Mouse (Mus musculus) stomach, postnatal 0 days (tissue): ENCODE data around the gene Trmt1. TPM values are rescaled to one million over a fixed set of nuclear protein-coding genes. Genes with fewer than 3 reads are reported as not detected.

Source experiments
- ATAC-seq: fragments of 200-750 bp; cut with Nextera tagmentation; 2 replicates; pipeline ENCODE4 v1.8.0; 2017; ENCODE audit not compliant: low FRiP score, low TSS enrichment
- DNase-seq: peaks from one replicate; pipeline ENCODE4 v3.0.0-alpha.2; 2016; ENCODE audit warnings: low spot score
- H3K27ac ChIP-seq: fragments of 300-500 bp; sonication (generic); replicated peaks from 2 replicates; pipeline ENCODE4 v1.5.1; 2014; ENCODE audit warnings: mild to moderate bottlenecking, control low read depth
- H3K27me3 ChIP-seq: fragments of 300-500 bp; sonication (generic); 2 replicates; pipeline ENCODE4 v1.6.1; 2014; ENCODE audit warnings: low read length; ENCODE audit not compliant: control insufficient read depth, insufficient read depth
- H3K36me3 ChIP-seq: fragments of 300-500 bp; sonication (generic); 2 replicates; pipeline ENCODE4 v1.6.1; 2014; ENCODE audit warnings: low read length, mixed read lengths; ENCODE audit not compliant: control insufficient read depth, insufficient read depth
- H3K4me1 ChIP-seq: fragments of 300-500 bp; sonication (generic); replicated peaks from 2 replicates; pipeline ENCODE4 v1.6.1; 2014; ENCODE audit warnings: antibody characterized with exemption; ENCODE audit not compliant: control insufficient read depth, insufficient read depth
- H3K4me2 ChIP-seq: fragments of 300-500 bp; sonication (generic); replicated peaks from 2 replicates; pipeline ENCODE4 v1.6.1; 2014; ENCODE audit warnings: low read depth, mild to moderate bottlenecking, control low read depth, moderate library complexity
- H3K4me3 ChIP-seq: fragments of 300-500 bp; sonication (generic); 2 replicates; pipeline ENCODE4 v1.5.1; 2014; ENCODE audit warnings: low read depth, low read length, control low read depth
- H3K9ac ChIP-seq: fragments of 300-500 bp; sonication (generic); 2 replicates; pipeline ENCODE4 v1.6.1; 2014; ENCODE audit warnings: mild to moderate bottlenecking, low read length, control low read depth, mixed read lengths
- H3K9me3 ChIP-seq: fragments of 300-500 bp; sonication (generic); 2 replicates; pipeline ENCODE4 v1.6.1; 2016; ENCODE audit warnings: low read length; ENCODE audit not compliant: control insufficient read depth
- CTCF ChIP-seq: IDR thresholded peaks from 2 replicates; pipeline ENCODE4 v1.5.1; 2016; ENCODE audit warnings: antibody characterized with exemption, low read depth, mild to moderate bottlenecking, moderate library complexity
- EP300 ChIP-seq: optimal IDR thresholded peaks from 2 replicates; pipeline ENCODE3; 2016; ENCODE audit warnings: antibody characterized with exemption
- WGBS: fragments of 180-500 bp; shearing (Covaris S2); extraction: QIAGEN DNeasy Blood & Tissue Kit; methylation state at CpG from one replicate; pipeline ENCODE4 v1.1.7; 2014; 5-methylcytosine and 5-hydroxymethylcytosine counted together
- polyA plus RNA-seq: library from polyadenylated mRNA; unstranded; fragments of >200 nt; fragmentation: Nextera tagmentation; extraction: Ambion mirVana; gene quantifications from 2 replicates; pipeline ENCODE4 v1.2.1, GENCODE M21; 2015

Gene Trmt1
- polyA plus RNA-seq, 1 experiment from 2014 or later: 45.1 TPM

DNA sequence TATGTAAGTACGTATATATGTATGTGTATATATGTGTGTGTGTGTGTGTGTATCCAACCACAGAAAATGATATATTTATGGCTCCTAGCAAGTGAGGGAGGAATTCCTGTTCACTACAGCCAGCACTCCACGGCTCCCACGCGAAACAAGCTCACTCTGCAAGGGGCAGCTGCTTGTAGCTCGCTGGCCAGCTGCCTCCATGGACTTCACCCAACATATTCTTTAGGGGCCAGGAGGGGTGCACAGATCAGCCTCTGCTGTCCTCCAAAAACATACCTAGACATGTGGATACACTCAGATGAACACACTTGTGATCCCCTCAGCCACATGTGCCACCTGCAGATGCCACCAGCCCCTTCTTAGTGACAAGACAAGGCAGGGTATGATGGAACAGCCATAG, 46.4 kb downstream of the Trmt1 start:
- no peaks in the 10 kb centered on the region; the same call in 1 of the 2 replicates for H3K36me3 ChIP-seq
- H3K4me1 ChIP-seq: peaks cover 27% of the 10 kb centered on the region
- H3K9me3 ChIP-seq: no peaks in the 10 kb centered on the region
- H3K27me3 ChIP-seq: no peaks in the 10 kb centered on the region
- WGBS: 47% methylated on average over 5 of the region's 5 CpGs
- no peak for ATAC-seq
- DNase-seq: no peak
- peak overlapping the region; percentile 88 for H3K27ac ChIP-seq
- no peak overlapping the region for H3K4me2 ChIP-seq
- peak overlapping the region; percentile 27; the same call in 1 of the 2 replicates for H3K9ac ChIP-seq
- H3K4me3 ChIP-seq: no peak overlapping the region
- TF ChIP-seq CTCF (no peak), EP300 (no peak)

DNA sequence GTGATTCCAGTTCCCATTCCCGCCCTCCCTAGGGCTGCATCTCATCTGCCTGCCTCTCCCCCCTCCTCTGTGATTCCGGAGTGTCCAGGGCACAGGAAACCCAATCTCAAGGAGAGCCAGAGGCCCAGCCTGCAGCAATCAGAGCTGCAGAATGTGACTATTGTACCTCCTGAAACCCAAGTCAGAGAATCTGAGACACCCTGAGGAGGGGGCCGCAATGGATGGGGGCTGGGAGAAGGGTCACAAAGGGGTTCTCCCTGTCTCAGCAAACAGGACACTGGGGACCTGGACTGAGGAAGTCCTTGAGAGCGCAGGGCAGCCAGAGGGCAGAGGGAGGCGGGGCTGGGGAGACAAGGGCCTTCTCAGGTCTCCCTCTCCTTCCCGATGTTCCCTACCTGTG, 46.9 kb downstream of the Trmt1 start:
- Histone ChIP-seq H3K36me3 (no peaks in the 10 kb centered on the region; the same call in 1 of the 2 replicates), H3K9ac (peak overlapping the region; percentile 27; the same call in 1 of the 2 replicates), H3K27me3 (no peaks in the 10 kb centered on the region), H3K27ac (peak overlapping the region; percentile 88), H3K4me2 (no peak overlapping the region), H3K9me3 (no peaks in the 10 kb centered on the region), H3K4me1 (peaks cover 30% of the 10 kb centered on the region), H3K4me3 (no peak overlapping the region)
- DNase-seq (peak; percentile 56), ATAC-seq (no peak)
- 52% methylated on average over 6 of the region's 6 CpGs for WGBS
- TF ChIP-seq EP300 (no peak), CTCF (no peak)

DNA sequence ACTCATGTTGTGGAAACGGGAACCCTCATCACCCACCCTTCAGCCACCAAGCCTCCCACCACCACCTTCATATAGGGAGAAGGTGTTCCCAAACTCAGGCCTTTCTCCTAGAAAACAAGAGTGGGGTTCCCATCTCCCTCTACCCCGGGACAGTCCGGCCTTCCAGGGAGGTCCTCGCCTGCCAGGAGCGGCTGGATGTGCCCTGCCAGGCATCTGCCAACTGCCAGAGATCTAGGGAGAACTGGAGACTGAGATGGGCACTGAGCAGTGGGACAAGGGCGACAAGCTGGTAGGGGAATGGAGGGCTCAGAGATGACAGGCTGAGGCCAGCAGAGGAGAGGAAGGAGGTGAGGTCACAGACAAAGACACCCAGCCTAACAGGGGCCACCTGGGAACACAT, 47.9 kb downstream of the Trmt1 start:
- TF ChIP-seq CTCF (no peak), EP300 (no peak)
- H3K4me2 ChIP-seq: no peak overlapping the region
- H3K27ac ChIP-seq: no peak overlapping the region
- ATAC-seq (no peak), DNase-seq (no peak)
- no peak overlapping the region for H3K4me3 ChIP-seq
- peaks cover 30% of the 10 kb centered on the region for H3K4me1 ChIP-seq
- no peaks in the 10 kb centered on the region; the same call in 1 of the 2 replicates for H3K36me3 ChIP-seq
- H3K9ac ChIP-seq: no peak overlapping the region
- no peaks in the 10 kb centered on the region for H3K27me3 ChIP-seq
- WGBS: 83% methylated on average over 6 of the region's 6 CpGs
- H3K9me3 ChIP-seq: no peaks in the 10 kb centered on the region

DNA sequence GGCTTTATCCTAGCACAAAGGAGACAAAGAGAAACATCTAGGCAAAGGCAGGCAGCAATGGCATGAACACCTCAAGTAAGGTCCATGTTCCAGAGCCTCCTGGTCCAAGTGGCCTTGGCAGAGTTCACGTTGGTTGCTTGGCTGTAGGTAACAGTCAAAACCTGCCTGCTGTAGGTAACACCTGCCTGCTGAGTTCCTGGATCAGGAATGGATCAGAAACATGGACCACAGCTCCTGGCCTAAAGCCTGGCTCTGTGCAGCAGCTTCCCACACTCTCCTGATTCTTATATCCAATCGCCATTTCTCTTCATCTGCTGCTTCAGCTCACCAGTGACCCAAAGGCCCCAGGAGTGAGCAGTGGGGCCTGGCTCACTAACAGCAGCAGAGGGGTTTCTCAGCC, 48.6 kb downstream of the Trmt1 start:
- no peak overlapping the region for H3K9ac ChIP-seq
- H3K4me3 ChIP-seq: no peak overlapping the region
- no peak for ATAC-seq
- H3K36me3 ChIP-seq: no peaks in the 10 kb centered on the region; the same call in 1 of the 2 replicates
- H3K4me1 ChIP-seq: peaks cover 30% of the 10 kb centered on the region
- no peak overlapping the region for H3K27ac ChIP-seq
- no peak for DNase-seq
- 85% methylated on average over 2 of the region's 2 CpGs for WGBS
- no peak overlapping the region for H3K4me2 ChIP-seq
- H3K9me3 ChIP-seq: no peaks in the 10 kb centered on the region
- TF ChIP-seq EP300 (no peak), CTCF (no peak)
- H3K27me3 ChIP-seq: no peaks in the 10 kb centered on the region

DNA sequence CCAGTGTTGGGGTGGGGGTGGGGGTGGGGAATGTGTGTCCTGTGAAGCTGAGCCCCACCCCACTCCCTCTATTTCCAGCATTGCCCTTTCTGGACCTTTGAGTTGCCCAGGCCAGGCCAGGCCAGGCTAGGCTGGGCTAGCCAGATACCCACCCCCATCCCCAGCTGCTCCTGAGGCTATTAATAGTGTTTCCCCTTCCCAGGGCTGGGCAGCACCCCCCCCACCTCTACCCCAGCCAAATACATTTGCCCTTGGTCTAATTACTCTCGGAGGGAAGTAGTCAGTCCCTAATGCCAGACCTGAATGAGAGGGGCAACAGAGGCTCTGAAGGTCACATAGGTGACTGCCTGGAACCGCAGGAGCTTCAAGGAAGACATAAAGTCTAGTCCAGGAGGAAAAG, 49.5 kb downstream of the Trmt1 start:
- 58% methylated on average over 2 of the region's 2 CpGs for WGBS

DNA sequence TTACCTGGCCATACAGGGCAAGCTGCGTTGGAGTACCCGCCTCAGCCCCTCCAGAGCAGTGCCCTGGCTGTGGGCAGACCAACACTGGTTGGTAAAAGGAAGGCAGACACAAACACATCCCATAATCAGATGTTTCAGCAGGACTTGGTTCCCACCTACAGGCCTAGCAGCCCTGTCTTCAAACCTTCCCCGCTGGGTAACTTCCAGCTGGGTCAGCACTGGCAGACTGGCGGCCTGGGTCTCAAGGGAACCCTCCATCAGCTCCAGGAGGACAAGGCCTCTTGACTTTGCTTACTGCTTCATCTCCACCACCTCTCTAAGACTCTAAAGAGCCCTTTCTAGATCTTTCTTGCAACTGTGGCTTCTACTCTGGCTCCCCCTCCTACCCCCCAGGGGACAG, 50.4 kb downstream of the Trmt1 start:
- Histone ChIP-seq H3K4me2 (no peak overlapping the region), H3K27me3 (no peaks in the 10 kb centered on the region), H3K27ac (no peak overlapping the region), H3K9ac (no peak overlapping the region), H3K9me3 (no peaks in the 10 kb centered on the region), H3K4me3 (no peak overlapping the region), H3K4me1 (peaks cover 30% of the 10 kb centered on the region), H3K36me3 (no peaks in the 10 kb centered on the region; the same call in 1 of the 2 replicates)
- no peak for ATAC-seq
- TF ChIP-seq EP300 (no peak), CTCF (no peak)
- no peak for DNase-seq
- 88% methylated on average over 4 of the region's 4 CpGs for WGBS

More for the DNA sequence above, 49.5 kb downstream of the Trmt1 start:
- Histone ChIP-seq H3K4me2 (no peak overlapping the region), H3K9ac (no peak overlapping the region), H3K27me3 (no peaks in the 10 kb centered on the region), H3K27ac (no peak overlapping the region), H3K4me3 (no peak overlapping the region), H3K9me3 (no peaks in the 10 kb centered on the region), H3K36me3 (no peaks in the 10 kb centered on the region; the same call in 1 of the 2 replicates), H3K4me1 (peaks cover 28% of the 10 kb centered on the region)
- TF ChIP-seq CTCF: no peak
- TF ChIP-seq EP300: no peak
- DNase-seq (no peak), ATAC-seq (no peak)
